Mouse (Mus musculus) kidney, adult 2 months (tissue): ENCODE measurements around the gene Slc17a5. TPM values are rescaled to one million over a fixed set of nuclear protein-coding genes. Genes with fewer than 3 reads are reported as not detected.

Experiments used
- DNase-seq: peaks from one replicate; pipeline ENCODE4 v3.0.0; 2021
- H3K27ac ChIP-seq: fragments of 200-500 bp; 2 replicates; pipeline ENCODE4 v1.5.1; 2012; ENCODE audit warnings: low read depth, low read length, control low read depth, inconsistent platforms; ENCODE audit not compliant: insufficient read depth
- H3K27me3 ChIP-seq: fragments of 200-500 bp; replicated peaks from 2 replicates; pipeline ENCODE4 v1.6.1; 2012; ENCODE audit warnings: mild to moderate bottlenecking, moderate library complexity, low read length, inconsistent platforms; ENCODE audit not compliant: control insufficient read depth, insufficient read depth
- H3K36me3 ChIP-seq: fragments of 200-500 bp; 2 replicates; pipeline ENCODE4 v1.6.1; 2012; ENCODE audit warnings: mild to moderate bottlenecking, moderate library complexity, low read length, inconsistent platforms; ENCODE audit not compliant: control insufficient read depth, insufficient read depth
- H3K4me1 ChIP-seq: fragments of 200-500 bp; 2 replicates; pipeline ENCODE4 v1.6.1; 2011; ENCODE audit warnings: low read length; ENCODE audit not compliant: control insufficient read depth, insufficient read depth
- H3K4me3 ChIP-seq: fragments of 200-500 bp; 2 replicates; pipeline ENCODE4 v1.5.1; 2011; ENCODE audit warnings: mild to moderate bottlenecking, low read depth, low read length, control low read depth; ENCODE audit not compliant: insufficient read depth
- CTCF ChIP-seq: fragments of 200-500 bp; conservative IDR thresholded peaks from 2 replicates; pipeline ENCODE4 v1.5.1; 2011; ENCODE audit warnings: low read depth, mild to moderate bottlenecking, control low read depth, low read length, moderate library complexity, mixed read lengths; ENCODE audit not compliant: insufficient read depth, insufficient read length
- POLR2A ChIP-seq: fragments of 200-500 bp; IDR thresholded peaks from one replicate; pipeline ENCODE4 v1.6.1; 2011; ENCODE audit warnings: low read depth, low read length, control low read depth
- WGBS: fragments of 180-500 bp; shearing (Covaris S2); methylation state at CpG from one replicate; pipeline ENCODE4 v1.1.7; 2018; 5-methylcytosine and 5-hydroxymethylcytosine counted together
- polyA plus RNA-seq: library from polyadenylated mRNA; depleted of rRNA; stranded (reverse); fragments of >200 nt; gene quantifications from 2 replicates; pipeline ENCODE4 v1.2.3, GENCODE M21; 2012

Slc17a5 gene
- polyA plus RNA-seq, 1 experiment = 36.7 TPM

DNA sequence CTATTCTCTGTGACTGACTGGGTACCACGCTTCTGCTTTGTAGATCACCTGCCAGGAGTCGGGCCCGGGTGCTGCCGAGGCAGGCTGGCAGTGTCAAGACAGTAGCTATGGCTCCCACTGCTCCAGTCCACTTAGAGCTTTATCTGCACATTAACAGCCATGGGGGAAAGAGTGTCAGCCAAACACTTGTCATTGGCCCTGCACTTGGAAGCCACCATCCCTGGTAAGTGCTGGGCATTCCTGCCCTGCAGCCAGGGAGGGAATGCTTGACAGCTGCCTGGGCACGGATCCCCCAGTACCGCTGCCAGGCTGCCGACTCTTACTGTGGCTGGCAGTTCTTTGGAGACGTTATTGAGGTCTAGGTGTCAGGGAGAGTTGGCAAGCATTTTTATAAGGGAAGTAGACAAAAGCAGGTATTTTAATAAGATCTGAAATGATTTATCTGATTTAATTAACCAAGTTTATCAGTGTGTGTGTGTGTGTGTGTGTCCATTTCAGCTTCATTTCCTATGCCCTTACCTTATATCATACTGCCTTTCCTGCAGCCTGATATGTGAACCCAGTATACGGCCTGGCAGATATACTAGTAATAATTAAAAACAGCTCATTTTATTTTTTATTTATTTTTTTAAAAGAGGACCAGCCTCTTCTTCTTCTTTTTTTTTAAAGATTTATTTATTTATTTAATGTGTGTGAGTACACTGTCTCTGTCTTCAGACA, 50.5 kb downstream of the Slc17a5 start:
- TF ChIP-seq POLR2A (no peak), CTCF (no peak)
- H3K4me1 ChIP-seq = peaks cover 7% of the 10 kb centered on the region
- no peak overlapping the region for H3K27ac ChIP-seq
- no peak overlapping the region for H3K4me3 ChIP-seq
- H3K36me3 ChIP-seq = no peaks in the 10 kb centered on the region
- WGBS = 77% methylated on average over 9 of the region's 9 CpGs
- DNase-seq = no peak
- H3K27me3 ChIP-seq = no peaks in the 10 kb centered on the region

DNA sequence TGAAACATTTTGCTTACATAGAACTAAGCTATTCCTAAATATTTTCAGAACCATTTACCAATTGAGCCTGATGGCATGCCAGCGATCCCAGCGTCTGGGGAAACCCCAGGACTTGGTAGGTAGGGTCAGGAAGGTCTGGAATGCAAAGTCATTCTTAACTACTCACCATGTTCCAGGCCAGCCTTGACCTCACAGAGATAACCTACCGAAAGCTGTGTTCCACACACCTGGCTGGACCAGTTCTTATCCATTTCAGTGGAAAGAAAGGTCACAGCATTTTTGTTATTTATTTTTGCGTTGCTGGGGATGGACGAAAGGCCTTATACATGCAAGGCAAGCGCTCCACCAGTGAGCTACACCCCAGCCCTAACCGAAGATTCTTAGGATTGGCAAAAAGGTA, 53.2 kb downstream of the Slc17a5 start:
- Histone ChIP-seq H3K4me3 (no peak overlapping the region), H3K4me1 (peaks cover 15% of the 10 kb centered on the region), H3K36me3 (no peaks in the 10 kb centered on the region), H3K27ac (peak overlapping the region; percentile 33; the same call in 1 of the 2 replicates), H3K27me3 (no peaks in the 10 kb centered on the region)
- DNase-seq = no peak
- 78% methylated on average over 7 of the region's 7 CpGs for WGBS
- TF ChIP-seq CTCF (no peak), POLR2A (no peak)

DNA sequence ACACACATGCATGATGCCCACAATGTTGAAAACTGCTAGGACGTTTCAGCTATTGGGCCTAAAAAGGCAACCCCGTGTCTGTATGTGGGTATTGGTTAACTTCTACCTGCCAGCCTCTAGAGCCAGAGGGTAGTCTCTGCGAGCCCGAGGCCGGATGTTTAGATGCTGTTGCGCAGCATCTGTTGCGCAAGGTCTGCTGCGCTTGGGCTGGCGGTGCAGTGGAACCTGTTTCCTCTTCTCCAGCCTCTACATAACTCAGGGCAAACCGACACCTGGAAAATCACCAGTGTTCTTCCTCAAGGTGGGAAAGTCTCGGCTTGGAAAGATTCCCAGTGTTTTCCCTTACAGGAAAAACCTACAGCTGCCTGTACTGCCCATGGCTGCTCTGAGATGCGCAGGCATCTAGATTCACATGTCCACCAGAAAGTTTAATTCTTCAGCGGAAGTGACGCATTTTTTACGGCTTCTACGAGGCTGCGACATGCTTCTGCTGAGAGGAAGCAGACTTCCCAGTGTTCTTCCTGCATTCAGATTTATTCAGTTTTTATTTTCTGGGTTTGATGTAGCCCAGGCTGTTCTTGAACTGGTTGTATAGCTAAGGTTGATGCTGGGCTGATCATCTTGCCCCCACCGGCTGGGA, 54.4 kb downstream of the Slc17a5 start:
- no peaks in the 10 kb centered on the region for H3K27me3 ChIP-seq
- H3K4me1 ChIP-seq = peaks cover 16% of the 10 kb centered on the region
- TF ChIP-seq POLR2A = no peak
- H3K27ac ChIP-seq = peak overlapping the region; percentile 85
- no peak overlapping the region for H3K4me3 ChIP-seq
- DNase-seq = peak; percentile 61
- 52% methylated on average over 18 of the region's 18 CpGs for WGBS
- H3K36me3 ChIP-seq = no peaks in the 10 kb centered on the region

- peak; percentile 86 for DNase-seq
- 24% methylated on average over 9 of the region's 9 CpGs for WGBS
- peaks cover 20% of the 10 kb centered on the region for H3K4me1 ChIP-seq
- peak overlapping the region; percentile 95 for H3K27ac ChIP-seq
- no peak overlapping the region for H3K4me3 ChIP-seq
- TF ChIP-seq POLR2A (no peak), CTCF (no peak)
- H3K27me3 ChIP-seq = no peaks in the 10 kb centered on the region
- H3K36me3 ChIP-seq = no peaks in the 10 kb centered on the region
Measured at GRCm38 (mm10) chr9:78532341-78532819, 55.5 kb downstream of the Slc17a5 start.

DNA sequence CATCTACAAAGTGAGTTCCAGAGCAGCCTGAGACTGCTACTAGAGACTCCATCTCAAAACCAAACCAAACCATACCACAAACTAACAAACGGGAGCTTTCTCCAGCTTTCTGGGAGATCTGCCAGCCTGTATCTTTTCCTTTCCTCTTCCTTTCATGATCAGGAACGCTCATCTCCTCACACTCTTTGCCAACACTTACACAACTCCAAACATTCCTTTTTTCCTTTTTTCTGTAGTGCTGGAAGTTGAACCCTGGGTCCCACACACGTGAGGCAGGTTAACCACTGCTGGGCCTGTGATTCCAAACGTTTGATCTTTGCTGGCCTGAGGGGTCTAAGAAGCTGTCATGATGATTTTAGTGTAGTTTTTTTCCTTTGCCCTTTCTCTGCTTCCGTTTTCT, 56.0 kb downstream of the Slc17a5 start:
- no peak overlapping the region for H3K4me3 ChIP-seq
- WGBS = 19% methylated on average over 5 of the region's 5 CpGs
- H3K27me3 ChIP-seq = no peaks in the 10 kb centered on the region
- no peaks in the 10 kb centered on the region for H3K36me3 ChIP-seq
- H3K27ac ChIP-seq = peak overlapping the region; percentile 95
- TF ChIP-seq CTCF = no peak
- TF ChIP-seq POLR2A = no peak
- peaks cover 23% of the 10 kb centered on the region for H3K4me1 ChIP-seq
- DNase-seq = peak; percentile 43

GRCm38 (mm10) chr9:78527767-78528381, 60.0 kb downstream of the Slc17a5 start:
- peak overlapping the region; percentile 25 for H3K4me3 ChIP-seq
- H3K4me1 ChIP-seq = peaks cover 21% of the 10 kb centered on the region
- under 1% methylated on average over 16 of the region's 16 CpGs for WGBS
- H3K27ac ChIP-seq = peak overlapping the region; percentile 77
- H3K36me3 ChIP-seq = no peaks in the 10 kb centered on the region
- peak; percentile 94 for DNase-seq
- no peaks in the 10 kb centered on the region for H3K27me3 ChIP-seq
- TF ChIP-seq CTCF (peak; percentile 90), POLR2A (no peak)

GRCm38 (mm10) chr9:78527301-78527761, 60.5 kb downstream of the Slc17a5 start:
- WGBS = under 1% methylated on average over 24 of the region's 24 CpGs
- no peak for TF ChIP-seq POLR2A
- peak; percentile 72 for TF ChIP-seq CTCF
- Histone ChIP-seq H3K27ac (peak overlapping the region; percentile 66), H3K36me3 (no peaks in the 10 kb centered on the region), H3K4me1 (peaks cover 18% of the 10 kb centered on the region), H3K4me3 (peak overlapping the region; percentile 25; the same call in 1 of the 2 replicates), H3K27me3 (no peaks in the 10 kb centered on the region)
- peak; percentile 89 for DNase-seq
